Mouse (Mus musculus) cerebellum, postnatal 10 days (tissue): ENCODE results near the gene Tubb1.
A peak's percentile ranks its signal among the peaks of the same experiment; 100 is the strongest.

Source experiments
- DNase-seq, 2 experiments: peaks; one replicate each; pipeline ENCODE4 v3.0.0; 2021; ENCODE audit warnings: mixed read lengths in 2 of 2

The Tubb1 gene

GRCm38 (mm10) chr2:174450353-174450752, at the start of gene Tubb1:
Gene Tubb1, plus strand, starts transcription at chr2:174450695.
- DNase-seq, result no peak

GRCm38 (mm10) chr2:174410222-174410621, 40.3 kb upstream of the Tubb1 start:
- DNase-seq, result no peak

GRCm38 (mm10) chr2:174413127-174413526, 37.4 kb upstream of the Tubb1 start:
- DNase-seq, result no peak

GRCm38 (mm10) chr2:174415001-174415730, 35.3 kb upstream of the Tubb1 start:
- no peak for DNase-seq

GRCm38 (mm10) chr2:174415731-174416310, 34.7 kb upstream of the Tubb1 start, which contains the start of gene Nelfcd:
Gene Nelfcd, plus strand, starts transcription at chr2:174415804.
- DNase-seq, result peak; percentile 96 to 97

- no peak for DNase-seq
Measured at GRCm38 (mm10) chr2:174421107-174421506, 29.4 kb upstream of the Tubb1 start.

- DNase-seq, result no peak
Measured at GRCm38 (mm10) chr2:174424301-174425085, 26.0 kb upstream of the Tubb1 start.

GRCm38 (mm10) chr2:174426856-174427255, 23.6 kb upstream of the Tubb1 start:
- DNase-seq, result no peak

GRCm38 (mm10) chr2:174428076-174428835, 22.2 kb upstream of the Tubb1 start:
- DNase-seq, result no peak

GRCm38 (mm10) chr2:174428996-174429591, 21.4 kb upstream of the Tubb1 start:
- no peak for DNase-seq

- DNase-seq, result no peak
Measured at GRCm38 (mm10) chr2:174434943-174435342, 15.6 kb upstream of the Tubb1 start.

GRCm38 (mm10) chr2:174436076-174436701, 14.3 kb upstream of the Tubb1 start:
- no peak for DNase-seq

GRCm38 (mm10) chr2:174436916-174437696, 13.4 kb upstream of the Tubb1 start:
- no peak for DNase-seq

- DNase-seq, result no peak
Measured at GRCm38 (mm10) chr2:174437697-174437982, 12.9 kb upstream of the Tubb1 start.

- no peak for DNase-seq
Measured at GRCm38 (mm10) chr2:174438181-174438580, 12.3 kb upstream of the Tubb1 start.

GRCm38 (mm10) chr2:174438737-174439449, 11.6 kb upstream of the Tubb1 start, which contains the start of gene Ctsz:
Gene Ctsz, minus strand, starts transcription at chr2:174439039.
- DNase-seq, result peak; percentile 61 to 72

GRCm38 (mm10) chr2:174439450-174439838, 11.1 kb upstream of the Tubb1 start:
- peak in 1 of 2 experiments; percentile 9 for DNase-seq

- DNase-seq, result no peak
Measured at GRCm38 (mm10) chr2:174439961-174440360, 10.5 kb upstream of the Tubb1 start.

GRCm38 (mm10) chr2:174441898-174442297, 8.6 kb upstream of the Tubb1 start:
- DNase-seq, result no peak

- DNase-seq, result no peak
Measured at GRCm38 (mm10) chr2:174442460-174442859, 8.0 kb upstream of the Tubb1 start.

- no peak for DNase-seq
Measured at GRCm38 (mm10) chr2:174443046-174443445, 7.4 kb upstream of the Tubb1 start.
